Mouse (Mus musculus): ENCODE results near the gene Coro1b.

- TF ChIP-seq CTCF (conservative IDR thresholded peaks at IDR 0.05; ENCODE audit: low read length) (peak; percentile 33), NANOG (IDR thresholded peaks at IDR 0.05; ENCODE audit: borderline replicate concordance, low read length) (no peak)
These were observed 22.4 kb upstream of the Coro1b start, which contains the start of gene Aip for GRCm38 (mm10) chr19:4125741-4126696.

All from E14TG2a.4 (cell line).